Mouse (Mus musculus): ENCODE measurements at regions not wholly inside any gene's neighbourhood (a gene's known extent, or its start where the extent isn't known, plus 50 kb on each side); places are given as distances from the start of the nearest gene placed in this dataset.

DNA sequence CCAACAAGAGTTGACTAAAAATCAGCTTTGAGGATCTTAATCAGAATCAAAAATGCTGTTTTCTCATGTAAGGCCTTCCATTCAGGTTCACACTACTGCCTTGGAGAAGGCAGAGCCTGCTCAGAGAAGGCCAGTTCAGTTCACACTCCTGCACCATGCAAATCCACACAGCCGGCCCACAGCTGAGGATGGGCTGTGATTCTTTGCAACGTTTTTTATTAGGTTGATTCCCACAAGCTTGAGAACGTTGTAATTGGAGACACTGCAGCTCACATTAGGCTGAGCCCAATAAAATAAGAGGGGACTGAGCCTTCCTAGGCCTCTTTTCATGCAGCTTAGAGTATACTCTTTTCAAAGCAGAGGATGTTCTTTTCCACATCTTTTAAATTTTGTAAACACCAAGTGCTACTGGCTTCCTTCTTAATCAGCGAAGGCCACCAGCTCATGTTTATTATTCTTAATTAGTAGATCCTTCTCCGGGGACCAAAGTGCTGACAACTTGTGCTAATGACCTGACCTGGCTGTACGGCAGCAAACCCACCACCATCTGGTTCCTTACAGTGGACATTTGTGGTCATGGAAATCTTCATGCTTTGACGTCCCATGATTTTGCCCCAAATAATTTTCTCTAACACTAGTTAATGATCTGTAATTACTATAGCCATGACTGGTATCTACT lies 549.8 kb downstream of the Nfib start:
- no peak overlapping the region for H3K4me2 ChIP-seq
- no peak for ATAC-seq (ENCODE audit: low FRiP score, low read depth)
- H3K27ac ChIP-seq (replicated peaks), result no peak overlapping the region
- no peaks in the 10 kb centered on the region for H3K9me3 ChIP-seq
- H3K27me3 ChIP-seq, result no peaks in the 10 kb centered on the region
- H3K4me3 ChIP-seq, result no peak overlapping the region
- H3K4me1 ChIP-seq (replicated peaks), result no peaks in the 10 kb centered on the region
- WGBS, result 58% methylated on average over 7 of the region's 7 CpGs
- no peaks in the 10 kb centered on the region for H3K36me3 ChIP-seq
- no peak overlapping the region for H3K9ac ChIP-seq

DNA sequence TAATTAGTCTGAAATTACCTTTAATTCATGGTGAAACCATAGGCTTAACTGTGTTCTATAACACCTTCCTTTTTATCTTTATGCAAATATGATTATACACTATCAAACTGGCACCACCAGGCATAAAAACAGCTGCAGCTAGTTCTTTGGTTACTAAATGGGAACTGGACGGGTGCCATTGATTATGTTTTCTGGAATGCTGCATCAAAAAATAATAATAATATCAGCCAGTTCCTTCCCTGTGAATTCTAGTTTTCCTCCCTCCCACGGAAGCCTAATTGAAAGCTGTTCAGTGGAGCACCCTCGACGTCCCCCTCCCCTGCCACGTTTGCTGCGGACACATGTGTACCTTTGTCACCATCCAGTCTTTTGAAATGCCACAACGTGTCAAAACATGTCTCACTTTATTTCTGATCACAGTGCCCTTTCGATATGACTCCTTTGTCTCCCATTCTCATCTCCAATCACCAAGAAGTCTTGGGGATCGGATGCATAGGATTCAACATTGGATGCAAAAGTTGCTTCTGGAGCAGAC lies 551.5 kb downstream of the Nfib start:
- ATAC-seq (ENCODE audit: low FRiP score, low read depth), result no peak
- H3K36me3 ChIP-seq, result no peaks in the 10 kb centered on the region
- H3K9ac ChIP-seq, result no peak overlapping the region
- no peaks in the 10 kb centered on the region for H3K27me3 ChIP-seq
- no peak overlapping the region for H3K4me2 ChIP-seq
- no peaks in the 10 kb centered on the region for H3K4me1 ChIP-seq (replicated peaks)
- WGBS, result 75% methylated on average over 9 of the region's 9 CpGs
- H3K4me3 ChIP-seq, result no peak overlapping the region
- H3K9me3 ChIP-seq, result no peaks in the 10 kb centered on the region
- H3K27ac ChIP-seq (replicated peaks), result no peak overlapping the region

DNA sequence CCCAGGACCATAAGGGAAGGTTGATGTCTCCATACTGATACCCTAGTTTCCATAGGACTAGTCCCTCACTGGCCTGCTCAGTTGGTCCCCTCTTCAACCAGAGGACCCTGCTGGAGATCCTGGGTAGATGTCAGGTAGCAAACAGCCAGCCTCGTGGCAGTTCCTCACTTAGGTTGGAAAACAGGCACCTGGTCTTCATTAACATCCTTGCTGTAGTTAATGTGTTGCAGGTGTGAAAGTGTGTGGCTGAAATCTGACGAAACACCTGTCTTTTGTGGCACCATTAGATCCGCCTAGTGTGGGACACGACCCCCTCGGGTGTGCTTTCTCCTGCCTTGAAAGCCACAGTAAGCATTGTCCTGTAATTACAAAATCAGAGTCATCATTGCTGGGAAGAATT lies 551.9 kb downstream of the Nfib start:
- WGBS, result 70% methylated on average over 5 of the region's 5 CpGs
- Histone ChIP-seq H3K9me3 (no peaks in the 10 kb centered on the region), H3K27me3 (no peaks in the 10 kb centered on the region), H3K9ac (no peak overlapping the region), H3K36me3 (no peaks in the 10 kb centered on the region), H3K4me2 (no peak overlapping the region), H3K4me1 (replicated peaks) (no peaks in the 10 kb centered on the region), H3K27ac (replicated peaks) (no peak overlapping the region), H3K4me3 (no peak overlapping the region)
- no peak for ATAC-seq (ENCODE audit: low FRiP score, low read depth)

DNA sequence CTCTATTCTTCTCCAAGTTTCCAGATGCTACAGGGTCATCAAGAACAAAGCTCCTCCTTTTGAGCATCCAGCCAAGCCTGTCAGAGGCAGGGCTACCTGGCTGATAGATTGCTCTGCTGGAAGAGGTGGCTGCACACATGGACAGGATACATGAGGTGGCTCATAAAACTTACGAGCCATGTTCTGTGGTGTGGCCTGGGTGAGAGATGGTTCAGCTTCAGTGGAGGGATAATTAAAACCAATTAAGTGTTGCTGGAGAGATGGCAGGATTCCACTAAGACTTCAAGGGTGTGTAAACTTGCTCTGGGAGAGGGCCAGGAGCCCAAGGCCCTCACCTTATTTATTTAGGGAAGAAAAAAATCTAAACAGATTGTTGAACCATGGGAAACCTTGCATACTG lies 555.6 kb downstream of the Nfib start:
- no peaks in the 10 kb centered on the region for H3K36me3 ChIP-seq
- no peaks in the 10 kb centered on the region for H3K4me1 ChIP-seq (replicated peaks)
- no peak overlapping the region for H3K4me2 ChIP-seq
- no peak overlapping the region for H3K9ac ChIP-seq
- no peaks in the 10 kb centered on the region for H3K27me3 ChIP-seq
- no peak overlapping the region for H3K27ac ChIP-seq (replicated peaks)
- WGBS, result 61% methylated on average over 1 of the region's 1 CpGs
- ATAC-seq (ENCODE audit: low FRiP score, low read depth), result no peak
- H3K9me3 ChIP-seq, result no peaks in the 10 kb centered on the region
- H3K4me3 ChIP-seq, result no peak overlapping the region

DNA sequence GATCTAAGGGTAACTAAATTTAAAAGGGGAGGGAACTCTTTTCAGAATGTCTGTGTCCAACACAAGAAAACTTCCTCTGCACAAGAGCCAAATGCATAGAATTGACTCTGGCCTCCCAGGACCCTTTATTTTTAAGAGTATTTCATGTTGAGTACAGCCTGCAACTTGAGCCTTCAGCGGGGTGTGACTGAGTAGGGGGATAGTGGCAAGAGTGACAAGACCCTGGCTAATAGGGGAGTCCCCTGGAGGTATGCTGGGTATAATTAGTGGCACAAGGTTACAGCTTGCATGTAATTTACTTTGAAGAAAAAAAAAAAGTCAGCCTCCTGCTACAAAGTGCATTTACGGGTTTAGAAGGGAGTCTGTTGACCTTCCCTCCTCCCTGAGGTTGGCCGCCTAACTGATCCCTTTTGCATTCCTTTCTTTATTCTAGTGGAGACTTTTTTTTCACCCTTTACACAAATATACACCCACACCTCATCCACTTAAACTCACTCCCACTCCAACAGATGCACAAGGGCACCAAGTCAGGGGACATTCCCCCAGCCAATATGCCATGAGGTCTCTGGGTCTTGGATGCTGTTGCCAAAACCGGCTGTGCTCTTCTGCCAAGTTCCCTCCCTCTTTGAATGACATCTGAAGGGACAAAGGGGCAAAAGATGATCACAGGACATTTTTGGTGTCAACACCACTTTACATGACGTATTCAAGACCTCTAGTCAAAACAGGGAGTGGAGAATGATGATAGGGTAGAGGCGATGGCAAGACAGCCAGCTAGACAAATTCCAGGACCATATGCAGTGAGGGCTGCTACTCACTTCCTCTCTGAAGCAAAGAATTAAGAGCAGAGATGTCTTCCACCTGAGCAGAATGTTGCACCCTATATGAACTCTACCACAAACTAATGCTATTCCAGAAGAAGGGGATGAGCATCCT lies 557.2 kb downstream of the Nfib start:
- Histone ChIP-seq H3K9me3 (no peaks in the 10 kb centered on the region), H3K4me2 (no peak overlapping the region), H3K9ac (no peak overlapping the region), H3K36me3 (no peaks in the 10 kb centered on the region), H3K4me1 (replicated peaks) (no peaks in the 10 kb centered on the region), H3K4me3 (no peak overlapping the region), H3K27ac (replicated peaks) (no peak overlapping the region), H3K27me3 (no peaks in the 10 kb centered on the region)
- no peak for ATAC-seq (ENCODE audit: low FRiP score, low read depth)
- 65% methylated on average over 6 of the region's 6 CpGs for WGBS

DNA sequence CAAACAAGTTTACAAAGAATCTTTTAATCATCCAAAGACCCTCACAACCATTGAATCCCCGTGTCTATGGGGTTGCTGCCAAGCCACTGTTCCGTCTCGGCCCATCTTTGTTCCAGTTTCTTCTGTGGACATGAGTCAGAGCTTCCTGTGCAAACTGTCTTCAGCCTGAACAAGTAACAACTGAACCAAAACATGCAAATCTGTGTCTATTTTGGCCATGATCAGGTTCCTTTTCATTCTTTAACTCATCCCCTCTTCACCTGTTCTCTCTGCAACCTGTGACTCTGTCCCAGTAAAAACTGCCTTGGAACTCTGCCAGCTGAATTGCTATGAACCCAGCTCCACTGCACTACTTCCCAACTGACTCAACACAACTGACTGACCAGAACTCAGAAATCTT lies 563.2 kb downstream of the Nfib start:
- ATAC-seq (ENCODE audit: low FRiP score, low read depth), result no peak

DNA sequence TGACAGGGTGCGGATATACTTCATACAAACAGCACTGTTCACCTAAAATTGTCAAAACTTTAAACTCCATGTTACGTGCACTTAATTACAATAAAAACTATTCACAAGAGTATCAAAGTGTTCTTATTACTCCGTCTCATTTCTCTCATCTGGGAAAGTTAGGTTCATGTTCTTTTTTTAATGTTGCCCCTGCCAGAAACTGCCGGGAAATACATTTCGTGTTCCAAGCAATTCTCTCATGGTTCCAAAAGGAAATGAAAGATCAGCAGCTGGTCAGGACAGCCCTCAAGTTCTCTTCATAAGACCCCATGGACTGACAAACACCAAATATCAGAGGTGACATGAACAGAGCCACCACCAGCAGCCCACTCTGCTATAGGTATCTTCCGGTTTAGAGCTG lies 565.7 kb downstream of the Nfib start:
- no peak overlapping the region for H3K27ac ChIP-seq (replicated peaks)
- no peaks in the 10 kb centered on the region for H3K9me3 ChIP-seq
- H3K4me2 ChIP-seq, result no peak overlapping the region
- no peak overlapping the region for H3K9ac ChIP-seq
- H3K36me3 ChIP-seq, result no peaks in the 10 kb centered on the region
- 97% methylated on average over 6 of the region's 6 CpGs for WGBS
- no peaks in the 10 kb centered on the region for H3K4me1 ChIP-seq (replicated peaks)
- no peak for ATAC-seq (ENCODE audit: low FRiP score, low read depth)
- H3K4me3 ChIP-seq, result no peak overlapping the region
- H3K27me3 ChIP-seq, result no peaks in the 10 kb centered on the region

More for the DNA sequence above, 563.2 kb downstream of the Nfib start:
- Histone ChIP-seq H3K4me1 (replicated peaks) (no peaks in the 10 kb centered on the region), H3K4me2 (no peak overlapping the region), H3K36me3 (no peaks in the 10 kb centered on the region), H3K9me3 (no peaks in the 10 kb centered on the region), H3K27me3 (no peaks in the 10 kb centered on the region), H3K4me3 (no peak overlapping the region), H3K9ac (no peak overlapping the region), H3K27ac (replicated peaks) (no peak overlapping the region)
- WGBS, result 69% methylated on average over 3 of the region's 3 CpGs

DNA sequence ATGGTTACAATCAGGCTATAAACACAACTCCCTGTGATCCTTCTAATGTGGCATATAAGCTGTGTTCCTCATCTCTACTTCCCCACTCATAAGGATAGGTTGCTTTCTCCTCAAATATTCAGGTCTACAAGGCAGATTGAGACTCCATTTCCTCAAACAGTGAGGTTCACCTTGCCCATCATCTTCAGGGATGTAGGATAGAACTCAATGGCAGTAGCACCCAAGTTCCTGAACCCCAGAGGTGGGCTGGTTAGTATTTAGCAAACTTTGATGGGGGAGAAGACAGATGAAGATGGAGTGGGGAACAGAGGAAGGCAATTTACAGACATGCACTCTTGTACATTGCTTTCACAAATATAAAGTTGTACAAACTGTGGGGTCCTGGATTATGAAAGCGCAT lies 566.5 kb downstream of the Nfib start:
- ATAC-seq (ENCODE audit: low FRiP score, low read depth), result no peak
- H3K36me3 ChIP-seq, result no peaks in the 10 kb centered on the region
- H3K9ac ChIP-seq, result no peak overlapping the region
- no peaks in the 10 kb centered on the region for H3K9me3 ChIP-seq
- no peak overlapping the region for H3K4me3 ChIP-seq
- no peaks in the 10 kb centered on the region for H3K4me1 ChIP-seq (replicated peaks)
- H3K27me3 ChIP-seq, result no peaks in the 10 kb centered on the region
- no peak overlapping the region for H3K4me2 ChIP-seq
- H3K27ac ChIP-seq (replicated peaks), result no peak overlapping the region
- WGBS, result 100% methylated on average over 1 of the region's 1 CpGs

DNA sequence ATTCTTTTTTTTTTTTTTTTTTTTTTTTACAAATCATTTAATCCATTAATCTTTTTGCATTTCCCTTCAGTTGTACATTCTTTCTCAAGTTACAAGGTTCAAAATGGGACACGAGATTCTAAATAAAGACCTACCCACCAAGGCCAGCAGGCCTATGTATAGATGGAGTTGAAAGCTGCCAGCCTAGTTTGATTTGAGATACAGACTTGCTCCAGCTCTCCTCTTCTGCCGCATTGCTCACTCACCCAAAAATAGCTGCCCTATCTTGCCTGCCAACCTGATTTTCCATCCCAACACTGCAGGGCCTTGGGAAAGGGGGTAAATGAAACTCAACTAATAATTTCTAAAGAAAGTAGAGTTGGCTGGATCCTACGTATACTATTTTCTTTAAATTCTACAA lies 572.7 kb downstream of the Nfib start:
- ATAC-seq (ENCODE audit: low FRiP score, low read depth), result no peak
- Histone ChIP-seq H3K4me3 (no peak overlapping the region), H3K36me3 (no peaks in the 10 kb centered on the region), H3K27ac (replicated peaks) (no peak overlapping the region), H3K27me3 (no peaks in the 10 kb centered on the region), H3K9me3 (no peaks in the 10 kb centered on the region), H3K4me2 (no peak overlapping the region), H3K9ac (no peak overlapping the region), H3K4me1 (replicated peaks) (no peaks in the 10 kb centered on the region)
- 92% methylated on average over 3 of the region's 3 CpGs for WGBS

DNA sequence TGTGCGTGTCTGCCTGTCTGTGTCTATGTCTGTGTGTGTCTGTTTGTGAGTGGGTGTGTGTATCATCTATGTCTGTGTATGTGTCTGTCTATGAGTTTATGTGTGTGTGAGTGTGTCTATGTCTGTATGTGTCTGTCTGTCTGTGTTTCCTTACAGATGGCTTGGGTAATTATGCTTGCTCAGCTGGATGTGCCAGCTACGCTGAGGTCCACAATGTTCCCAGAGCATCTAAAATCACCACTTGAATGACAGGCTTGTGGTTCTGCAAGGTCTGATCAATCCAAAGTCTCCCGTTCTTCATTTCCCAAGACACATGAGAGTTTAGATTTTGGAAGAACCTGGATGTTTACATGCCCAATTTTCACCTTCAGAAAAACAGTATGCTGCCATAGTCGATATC lies 573.2 kb downstream of the Nfib start:
- no peak overlapping the region for H3K4me2 ChIP-seq
- no peaks in the 10 kb centered on the region for H3K4me1 ChIP-seq (replicated peaks)
- H3K36me3 ChIP-seq, result no peaks in the 10 kb centered on the region
- no peaks in the 10 kb centered on the region for H3K27me3 ChIP-seq
- no peak overlapping the region for H3K27ac ChIP-seq (replicated peaks)
- no peak for ATAC-seq (ENCODE audit: low FRiP score, low read depth)
- H3K9ac ChIP-seq, result no peak overlapping the region
- no peaks in the 10 kb centered on the region for H3K9me3 ChIP-seq
- 83% methylated on average over 4 of the region's 4 CpGs for WGBS
- no peak overlapping the region for H3K4me3 ChIP-seq

DNA sequence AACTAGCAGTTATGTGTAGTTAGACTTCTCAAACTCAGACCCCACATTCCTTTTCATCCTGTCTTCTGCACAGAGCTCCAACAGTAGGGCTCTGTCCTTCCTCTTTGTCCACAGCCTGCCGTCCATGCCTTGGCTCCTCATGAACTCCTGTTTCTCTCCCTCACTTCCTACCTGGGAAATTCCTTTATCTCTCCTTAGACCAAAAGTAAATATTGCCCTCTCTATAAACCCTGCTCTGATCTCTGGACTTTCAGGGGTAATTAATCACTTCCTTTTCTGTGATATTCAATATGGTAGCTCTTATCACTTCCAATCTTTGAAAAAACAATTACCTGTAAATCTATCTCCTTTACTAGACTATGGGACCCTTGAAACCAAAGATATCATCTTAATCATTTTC lies 576.1 kb downstream of the Nfib start:
- H3K4me3 ChIP-seq, result no peak overlapping the region
- no peaks in the 10 kb centered on the region for H3K9me3 ChIP-seq
- no peak for ATAC-seq (ENCODE audit: low FRiP score, low read depth)
- H3K4me1 ChIP-seq (replicated peaks), result no peaks in the 10 kb centered on the region
- H3K36me3 ChIP-seq, result no peaks in the 10 kb centered on the region
- H3K27me3 ChIP-seq, result no peaks in the 10 kb centered on the region
- no peak overlapping the region for H3K9ac ChIP-seq
- no peak overlapping the region for H3K27ac ChIP-seq (replicated peaks)
- WGBS, result 76% methylated on average over 1 of the region's 1 CpGs
- H3K4me2 ChIP-seq, result no peak overlapping the region

DNA sequence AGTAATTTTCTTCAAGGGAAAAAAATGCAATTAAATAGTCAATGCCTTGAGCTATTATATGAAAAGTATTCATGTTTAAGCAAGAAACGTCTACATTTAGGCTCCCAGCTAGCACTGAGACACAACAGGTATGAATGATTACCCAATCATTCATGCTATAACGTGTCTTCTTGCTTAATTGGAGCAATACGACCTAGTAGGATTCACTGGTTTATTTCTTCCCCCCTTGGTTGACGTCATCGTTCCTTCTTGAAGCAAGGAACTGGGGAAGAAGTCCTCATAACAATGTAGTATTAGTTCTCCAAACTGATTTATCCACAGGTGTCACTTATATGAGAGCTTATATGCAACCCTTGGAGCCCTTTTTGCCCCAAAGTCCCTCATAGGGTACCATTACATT lies 581.8 kb downstream of the Nfib start:
- no peaks in the 10 kb centered on the region for H3K9me3 ChIP-seq
- no peaks in the 10 kb centered on the region for H3K36me3 ChIP-seq
- WGBS, result 88% methylated on average over 5 of the region's 5 CpGs
- no peak overlapping the region for H3K4me2 ChIP-seq
- H3K27me3 ChIP-seq, result no peaks in the 10 kb centered on the region
- no peaks in the 10 kb centered on the region for H3K4me1 ChIP-seq (replicated peaks)
- H3K27ac ChIP-seq (replicated peaks), result no peak overlapping the region
- H3K4me3 ChIP-seq, result no peak overlapping the region
- H3K9ac ChIP-seq, result no peak overlapping the region
- ATAC-seq (ENCODE audit: low FRiP score, low read depth), result no peak
